Mouse (Mus musculus): Measurements from ENCODE around the gene Zfp523. TPM values are rescaled to one million over a fixed set of nuclear protein-coding genes. Genes with fewer than 3 reads are reported as not detected.
"Not testable (repeated sequence)": the region's sequence is repeated elsewhere in the genome, so short reads cannot be mapped to it uniquely, and the experiment has no call there.

Gene Zfp523
- polyA plus RNA-seq, 1 experiment from 2014 or later, result 53.9 TPM

GRCm38 (mm10) chr17:28217721-28218649, 41.1 kb downstream of the Zfp523 start:
- H3K4me3 ChIP-seq, result no peak overlapping the region
- 23% methylated on average over 23 of the region's 23 CpGs for WGBS
- H3K27me3 ChIP-seq (replicated peaks), result no peaks in the 10 kb centered on the region
- H3K36me3 ChIP-seq, result no peaks in the 10 kb centered on the region
- peak overlapping the region; percentile 38 for H3K4me2 ChIP-seq (replicated peaks)
- H3K27ac ChIP-seq, result no peak overlapping the region
- no peak overlapping the region for H3K9ac ChIP-seq
- no peak for ATAC-seq (ENCODE audit: low FRiP score, low read depth)
- peaks cover 3% of the 10 kb centered on the region; the same call in 1 of the 2 replicates for H3K4me1 ChIP-seq
- no peaks in the 10 kb centered on the region for H3K9me3 ChIP-seq

DNA sequence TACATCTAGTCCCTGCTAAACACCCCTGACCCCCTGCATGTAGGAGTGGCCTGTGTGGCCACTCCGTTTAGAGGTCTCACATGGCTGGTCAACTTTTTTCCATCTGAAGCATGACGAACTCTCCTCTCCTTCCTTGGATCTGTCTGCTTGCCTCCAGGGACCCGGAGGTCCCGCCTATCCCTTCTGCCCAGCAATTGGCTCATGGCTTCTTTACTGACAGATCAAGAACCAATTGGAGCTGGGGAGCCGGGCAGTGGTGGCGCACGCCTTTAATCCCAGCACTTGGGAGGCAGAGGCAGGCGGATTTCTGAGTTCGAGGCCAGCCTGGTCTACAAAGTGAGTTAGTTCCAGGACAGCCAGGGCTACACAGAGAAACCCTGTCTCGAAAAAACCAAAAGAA, 45.5 kb downstream of the Zfp523 start:
- 92% methylated on average over 10 of the region's 10 CpGs for WGBS
- peaks cover 16% of the 10 kb centered on the region for H3K4me1 ChIP-seq
- H3K27me3 ChIP-seq (replicated peaks); H3K27ac ChIP-seq; H3K4me3 ChIP-seq; H3K36me3 ChIP-seq; H3K4me2 ChIP-seq (replicated peaks); H3K9ac ChIP-seq; H3K9me3 ChIP-seq; ATAC-seq (ENCODE audit: low FRiP score, low read depth): not testable (repeated sequence)

GRCm38 (mm10) chr17:28223561-28224391, 46.8 kb downstream of the Zfp523 start:
- WGBS, result 1% methylated on average over 46 of the region's 46 CpGs
- Histone ChIP-seq H3K4me2 (replicated peaks) (peak overlapping the region; percentile 95), H3K9me3 (no peaks in the 10 kb centered on the region), H3K9ac (peak overlapping the region; percentile 77), H3K27ac (peak overlapping the region; percentile 68; the same call in 1 of the 2 replicates), H3K27me3 (replicated peaks) (0 out of 2 replicates have a peak, but pooled peaks cover 3% of the 10 kb centered on the region), H3K4me1 (peaks cover 15% of the 10 kb centered on the region), H3K36me3 (no peaks in the 10 kb centered on the region), H3K4me3 (peak overlapping the region; percentile 50)
- peak; percentile 80 for ATAC-seq (ENCODE audit: low FRiP score, low read depth)

DNA sequence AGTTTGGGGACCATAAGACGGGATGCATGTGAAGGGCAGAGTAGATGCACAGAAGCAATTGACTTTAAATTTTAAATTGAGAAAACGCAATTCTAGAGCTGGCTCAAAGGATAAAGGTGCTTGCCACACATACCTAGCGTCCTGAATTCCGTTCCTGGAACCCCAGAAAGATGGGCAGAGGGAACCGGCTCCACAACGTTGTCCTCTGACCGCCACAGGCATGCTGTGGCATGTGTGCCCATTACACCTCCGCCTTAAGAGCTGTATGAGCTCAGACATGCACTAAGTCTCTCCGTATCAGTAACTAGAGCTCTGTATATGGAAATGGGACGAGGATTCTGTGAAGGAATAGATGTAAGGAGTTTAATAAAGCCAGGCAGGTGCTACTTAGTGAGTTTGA, 47.7 kb downstream of the Zfp523 start:
- Histone ChIP-seq H3K4me1 (peaks cover 15% of the 10 kb centered on the region), H3K27ac (no peak overlapping the region), H3K4me2 (replicated peaks) (no peak overlapping the region), H3K4me3 (no peak overlapping the region), H3K36me3 (no peaks in the 10 kb centered on the region), H3K27me3 (replicated peaks) (0 out of 2 replicates have a peak, but pooled peaks cover 3% of the 10 kb centered on the region), H3K9ac (no peak overlapping the region), H3K9me3 (no peaks in the 10 kb centered on the region)
- ATAC-seq (ENCODE audit: low FRiP score, low read depth), result no peak
- WGBS, result 88% methylated on average over 10 of the region's 10 CpGs

GRCm38 (mm10) chr17:28226014-28226413, 49.1 kb downstream of the Zfp523 start:
- H3K27me3 ChIP-seq (replicated peaks), result 0 out of 2 replicates have a peak, but pooled peaks cover 3% of the 10 kb centered on the region
- peak; percentile 51; the same call in 1 of the 2 replicates for ATAC-seq (ENCODE audit: low FRiP score, low read depth)
- H3K27ac ChIP-seq, result peak overlapping the region; percentile 37; the same call in 1 of the 2 replicates
- peak overlapping the region; percentile 31 for H3K4me3 ChIP-seq
- H3K4me1 ChIP-seq, result peaks cover 15% of the 10 kb centered on the region
- peak overlapping the region; percentile 17; the same call in 1 of the 2 replicates for H3K9ac ChIP-seq
- H3K4me2 ChIP-seq (replicated peaks), result peak overlapping the region; percentile 70
- WGBS, result 1% methylated on average over 21 of the region's 21 CpGs
- H3K9me3 ChIP-seq, result no peaks in the 10 kb centered on the region
- H3K36me3 ChIP-seq, result no peaks in the 10 kb centered on the region

- no peak overlapping the region for H3K9ac ChIP-seq
Observed at GRCm38 (mm10) chr17:28230486-28230885, 53.6 kb downstream of the Zfp523 start.

DNA sequence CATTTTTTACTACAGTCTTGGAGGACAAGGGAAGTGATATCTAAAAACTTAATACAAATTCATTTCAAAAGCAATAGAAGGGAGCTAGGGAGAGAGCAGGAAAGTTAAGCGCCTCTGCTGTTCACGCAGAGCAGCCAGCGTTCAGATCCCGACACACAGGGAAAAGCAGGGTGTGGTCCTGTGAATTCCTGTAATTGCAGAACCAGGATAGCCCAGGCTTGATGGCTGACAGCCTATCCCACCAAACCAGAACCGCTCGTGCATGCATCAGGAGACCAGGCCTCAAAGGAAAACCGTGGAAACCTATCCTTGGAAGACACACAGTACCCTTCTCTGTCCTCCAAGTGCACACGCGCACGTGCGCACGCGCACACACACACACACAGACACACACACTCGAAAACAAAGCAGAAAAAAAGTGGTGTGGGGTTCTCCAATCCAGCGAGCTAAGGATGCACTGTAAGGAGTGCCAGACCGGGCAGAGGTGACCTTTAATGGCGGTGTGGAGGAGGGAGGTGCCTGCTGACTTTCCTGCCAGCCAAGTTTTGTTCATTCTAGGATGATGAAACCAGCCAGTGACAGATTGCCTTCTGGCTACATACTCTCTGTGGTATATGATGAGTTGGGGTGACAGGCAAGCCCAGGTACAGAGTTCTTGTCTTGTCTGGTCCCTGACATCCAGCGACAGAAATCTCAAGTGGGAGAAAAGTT, 54.3 kb downstream of the Zfp523 start:
- no peak overlapping the region for H3K4me3 ChIP-seq
- ATAC-seq (ENCODE audit: low FRiP score, low read depth), result no peak
- no peaks in the 10 kb centered on the region for H3K9me3 ChIP-seq
- H3K4me1 ChIP-seq, result peaks cover 9% of the 10 kb centered on the region
- 85% methylated on average over 18 of the region's 18 CpGs for WGBS
- H3K4me2 ChIP-seq (replicated peaks), result no peak overlapping the region
- no peak overlapping the region for H3K9ac ChIP-seq
- H3K36me3 ChIP-seq, result no peaks in the 10 kb centered on the region
- H3K27ac ChIP-seq, result no peak overlapping the region
- H3K27me3 ChIP-seq (replicated peaks), result peaks cover 3% of the 10 kb centered on the region; the same call in 1 of the 2 replicates

More at GRCm38 (mm10) chr17:28230486-28230885, 53.6 kb downstream of the Zfp523 start:
- peaks cover 3% of the 10 kb centered on the region; the same call in 1 of the 2 replicates for H3K27me3 ChIP-seq (replicated peaks)
- ATAC-seq (ENCODE audit: low FRiP score, low read depth), result no peak
- H3K9me3 ChIP-seq, result no peaks in the 10 kb centered on the region
- no peak overlapping the region for H3K4me2 ChIP-seq (replicated peaks)
- H3K4me3 ChIP-seq, result no peak overlapping the region
- WGBS, result 89% methylated on average over 6 of the region's 6 CpGs
- H3K4me1 ChIP-seq, result peaks cover 16% of the 10 kb centered on the region
- H3K36me3 ChIP-seq, result no peaks in the 10 kb centered on the region
- H3K27ac ChIP-seq, result no peak overlapping the region

DNA sequence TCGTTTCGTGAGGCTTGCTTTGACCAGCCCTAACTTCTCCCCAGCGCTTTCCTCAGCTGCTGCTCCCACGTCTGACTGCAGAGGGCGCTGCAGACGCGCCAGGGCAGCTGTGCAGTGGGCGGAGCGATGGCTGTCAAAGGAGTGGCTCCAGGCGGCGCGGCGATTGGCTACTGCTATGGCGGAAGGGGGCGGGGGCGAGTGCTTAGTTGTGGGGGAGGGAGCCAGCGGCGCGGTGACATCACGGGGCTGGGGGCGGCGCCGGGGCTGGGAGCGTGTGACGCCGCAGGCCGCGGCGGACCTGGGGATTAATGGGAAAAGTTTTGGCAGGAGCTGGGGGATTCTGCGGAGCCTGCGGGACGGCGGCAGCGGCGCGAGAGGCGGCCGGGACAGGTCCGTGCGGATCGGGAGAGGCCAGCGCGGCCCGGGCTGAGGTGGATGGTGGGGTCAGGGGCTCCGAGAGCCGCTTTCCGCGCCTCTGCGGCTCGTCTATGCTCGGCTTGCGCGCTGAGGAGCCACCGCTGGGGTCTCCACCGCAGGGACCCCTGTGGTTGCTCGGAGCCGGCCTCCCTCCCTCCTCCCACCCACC, 55.6 kb downstream of the Zfp523 start, which contains the start of gene Ppard:
Ppard (plus strand) TSS at position 226 of the 586 bp plus-strand sequence.
- peak within 1 kb of the TSS; percentile 76 for H3K9ac ChIP-seq
- WGBS, result 1% methylated on average over 52 of the region's 57 CpGs
- peak within 1 kb of the TSS; percentile 77 for H3K4me3 ChIP-seq
- peak within 1 kb of the TSS; percentile 88 for H3K4me2 ChIP-seq (replicated peaks)
- no peaks in the 10 kb centered on the region for H3K36me3 ChIP-seq
- peak; percentile 96 for ATAC-seq (ENCODE audit: low FRiP score, low read depth)
- no peaks in the 10 kb centered on the region for H3K9me3 ChIP-seq
- peaks cover 3% of the 10 kb centered on the region; the same call in 1 of the 2 replicates for H3K27me3 ChIP-seq (replicated peaks)
- peaks cover 8% of the 10 kb centered on the region for H3K4me1 ChIP-seq
- no peak within 1 kb of the TSS for H3K27ac ChIP-seq

- H3K27ac ChIP-seq, result no peak overlapping the region
- no peaks in the 10 kb centered on the region for H3K36me3 ChIP-seq
- peak overlapping the region; percentile 77 for H3K4me3 ChIP-seq
- peaks cover 3% of the 10 kb centered on the region; the same call in 1 of the 2 replicates for H3K27me3 ChIP-seq (replicated peaks)
- peak overlapping the region; percentile 76 for H3K9ac ChIP-seq
- H3K4me1 ChIP-seq, result peaks cover 8% of the 10 kb centered on the region
- ATAC-seq (ENCODE audit: low FRiP score, low read depth), result no peak; the same call in 1 of the 2 replicates
- H3K9me3 ChIP-seq, result no peaks in the 10 kb centered on the region
- 4% methylated on average over 17 of the region's 17 CpGs for WGBS
- peak overlapping the region; percentile 88 for H3K4me2 ChIP-seq (replicated peaks)
Observed at GRCm38 (mm10) chr17:28233091-28233731, 56.3 kb downstream of the Zfp523 start.

GRCm38 (mm10) chr17:28234641-28235040, 57.7 kb downstream of the Zfp523 start:
- no peak overlapping the region for H3K4me3 ChIP-seq
- H3K4me1 ChIP-seq, result peaks cover 8% of the 10 kb centered on the region
- no peaks in the 10 kb centered on the region; the same call in 1 of the 2 replicates for H3K27me3 ChIP-seq (replicated peaks)
- H3K36me3 ChIP-seq, result no peaks in the 10 kb centered on the region
- no peak for ATAC-seq (ENCODE audit: low FRiP score, low read depth)
- no peaks in the 10 kb centered on the region for H3K9me3 ChIP-seq
- no peak overlapping the region for H3K27ac ChIP-seq
- peak overlapping the region; percentile 10; the same call in 1 of the 2 replicates for H3K4me2 ChIP-seq (replicated peaks)
- no peak overlapping the region for H3K9ac ChIP-seq
- WGBS, result 86% methylated on average over 5 of the region's 5 CpGs
